Mouse (Mus musculus) G1E (cell line): ENCODE measurements around the gene Olfr1283. TPM values are rescaled to one million over a fixed set of nuclear protein-coding genes. Genes with fewer than 3 reads are reported as not detected.
"Not testable (repeated sequence)": the region's sequence is repeated elsewhere in the genome, so short reads cannot be mapped to it uniquely, and the experiment has no call there.

ENCODE experiments used
- ATAC-seq: 2 replicates; pipeline ENCODE4 v1.8.0; 2016; ENCODE audit warnings: mild to moderate bottlenecking; ENCODE audit not compliant: insufficient number of reproducible peaks, poor library complexity, low FRiP score, severe bottlenecking; ENCODE audit errors: extremely low read depth
- DNase-seq: peaks from one replicate; pipeline ENCODE4 v3.0.0; 2012; ENCODE audit warnings: low spot score
- H3K27me3 ChIP-seq: 2 replicates; pipeline ENCODE4 v1.6.1; 2012; ENCODE audit warnings: mild to moderate bottlenecking, low read length, inconsistent platforms; ENCODE audit not compliant: insufficient read depth
- H3K36me3 ChIP-seq: replicated peaks from 2 replicates; pipeline ENCODE3; 2012; ENCODE audit warnings: mild to moderate bottlenecking, inconsistent platforms
- H3K4me1 ChIP-seq: 2 replicates; pipeline ENCODE4 v1.6.1; 2012; ENCODE audit warnings: low read depth, low read length, inconsistent platforms, mixed read lengths; ENCODE audit not compliant: insufficient read depth
- H3K4me3 ChIP-seq: 2 replicates; pipeline ENCODE4 v1.5.1; 2012; ENCODE audit warnings: low read depth, mild to moderate bottlenecking, inconsistent platforms, low read length, moderate library complexity, mixed read lengths
- H3K9me3 ChIP-seq: replicated peaks from 2 replicates; pipeline ENCODE4 v1.6.1; 2012; ENCODE audit warnings: inconsistent platforms
- CTCF ChIP-seq: IDR thresholded peaks from 2 replicates; pipeline ENCODE4 v1.5.1; 2012; ENCODE audit warnings: low read depth, low read length, inconsistent platforms, mixed read lengths
- GATA1 ChIP-seq: IDR thresholded peaks from 2 replicates; pipeline ENCODE4 v1.6.1; 2012; ENCODE audit warnings: borderline replicate concordance, low read length, inconsistent platforms, mixed read lengths
- GATA2 ChIP-seq: IDR thresholded peaks from 2 replicates; pipeline ENCODE4 v1.6.1; 2012; ENCODE audit warnings: low read depth, low read length, inconsistent platforms, borderline replicate concordance
- POLR2AphosphoS5 ChIP-seq: IDR thresholded peaks from 2 replicates; pipeline ENCODE4 v1.6.1; 2012; ENCODE audit warnings: low read depth, low read length, inconsistent platforms; ENCODE audit not compliant: insufficient replicate concordance
- TAL1 ChIP-seq: conservative IDR thresholded peaks from 2 replicates; pipeline ENCODE4 v1.6.1; 2012; ENCODE audit warnings: low read depth, low read length, inconsistent platforms, mixed read lengths
- polyA plus RNA-seq: library from polyadenylated mRNA; stranded (reverse); fragments of >175 nt; gene quantifications from 2 replicates; pipeline ENCODE4 v1.2.3, GENCODE M21; 2012
- total RNA-seq, 2 experiments: library from RNA; stranded (forward) in 1 of 2; stranded (reverse) in 1 of 2; fragments of 200-1000 nt in 1 of 2; fragments of >200 nt in 1 of 2; fragmentation: Nextera tagmentation in 1 of 2; gene quantifications; 2 replicates each; pipeline ENCODE4 v1.2.3; 2014 to 2017

Gene Olfr1283
- total RNA-seq (2014; fragmentation: Nextera tagmentation), result not detected in 2 replicates
- 0.11 and 0.17 TPM in 2 replicates for total RNA-seq (2017)
- polyA plus RNA-seq, result not detected in 2 replicates

GRCm38 (mm10) chr2:111366490-111366889 is at the start of gene Olfr1283:
TSS of gene Olfr1283 (plus strand) at chr2:111366790.
- TF ChIP-seq TAL1 (no peak), GATA1 (no peak), CTCF (no peak), POLR2AphosphoS5 (no peak), GATA2 (no peak)
- no peak within 1 kb of the TSS for H3K4me3 ChIP-seq
- no peaks in the 10 kb centered on the region for H3K36me3 ChIP-seq
- no peaks in the 10 kb centered on the region for H3K27me3 ChIP-seq
- no peaks in the 10 kb centered on the region for H3K9me3 ChIP-seq
- ATAC-seq, result no peak
- no peaks in the 10 kb centered on the region for H3K4me1 ChIP-seq
- no peak for DNase-seq

GRCm38 (mm10) chr2:111326220-111326619 is 40.4 kb upstream of the Olfr1283 start, which contains the start of gene Olfr1281:
TSS of gene Olfr1281 (plus strand) at chr2:111326520.
- no peak within 1 kb of the TSS for H3K4me3 ChIP-seq
- ATAC-seq (no peak), DNase-seq (no peak)
- no peaks in the 10 kb centered on the region for H3K27me3 ChIP-seq
- no peaks in the 10 kb centered on the region for H3K9me3 ChIP-seq
- TF ChIP-seq CTCF, result no peak
- no peak for TF ChIP-seq TAL1
- TF ChIP-seq GATA2, result no peak
- TF ChIP-seq POLR2AphosphoS5, result no peak
- no peak for TF ChIP-seq GATA1
- no peaks in the 10 kb centered on the region for H3K36me3 ChIP-seq
- H3K4me1 ChIP-seq, result no peaks in the 10 kb centered on the region

GRCm38 (mm10) chr2:111333721-111334120 is 32.9 kb upstream of the Olfr1283 start:
- not testable (repeated sequence) for ATAC-seq

DNA sequence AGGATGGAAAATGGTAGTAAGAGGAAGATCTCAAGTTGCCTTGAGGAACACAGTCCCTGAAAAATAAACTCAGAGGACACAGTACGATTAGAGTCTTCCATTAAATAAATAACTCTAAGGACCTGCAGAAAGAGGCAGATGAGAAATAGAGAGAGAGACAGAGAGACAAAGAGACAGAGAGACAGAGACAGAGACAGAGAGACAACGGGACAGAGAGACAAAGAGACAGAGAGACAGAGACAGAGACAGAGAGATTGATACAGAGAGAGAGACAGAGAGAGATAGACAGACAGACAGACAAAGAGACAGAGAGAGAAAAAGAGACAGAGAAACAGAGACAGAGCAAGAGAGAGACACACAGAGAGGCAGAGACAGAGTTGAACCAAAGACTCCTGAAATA is 30.6 kb upstream of the Olfr1283 start, which contains the start of gene Olfr1282:
Gene Olfr1282, minus strand, starts transcription at position 101 of the 400 bp plus-strand sequence.
- ATAC-seq, result no peak

More at GRCm38 (mm10) chr2:111333721-111334120, 32.9 kb upstream of the Olfr1283 start:
- not testable (repeated sequence) for H3K27me3 ChIP-seq, H3K4me1 ChIP-seq, H3K36me3 ChIP-seq, H3K4me3 ChIP-seq, H3K9me3 ChIP-seq, DNase-seq

DNA sequence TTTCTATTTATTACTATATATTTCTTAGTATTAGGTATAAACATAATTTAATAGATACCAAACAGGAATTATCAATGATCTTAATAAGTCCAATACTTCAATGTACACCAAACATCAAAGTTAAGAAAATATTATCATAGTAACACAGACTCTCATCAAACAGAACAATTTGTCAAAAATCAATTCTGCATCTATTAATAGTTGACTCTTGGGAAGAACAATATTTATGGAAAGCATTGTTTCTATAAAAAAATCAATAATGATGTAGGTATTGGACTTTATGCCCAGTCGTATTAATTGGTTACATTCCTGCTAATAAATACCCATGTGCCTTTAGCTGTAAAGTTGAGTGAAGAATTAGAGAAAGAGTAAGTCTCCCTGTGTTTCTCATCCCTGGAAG is 8.6 kb downstream of the Olfr1283 start, which contains the start of gene Olfr1284:
Gene Olfr1284, plus strand, starts transcription at position 301 of the 400 bp plus-strand sequence.
- Histone ChIP-seq H3K4me1 (no peaks in the 10 kb centered on the region), H3K4me3 (no peak within 1 kb of the TSS), H3K27me3 (no peaks in the 10 kb centered on the region), H3K9me3 (peaks cover 3% of the 10 kb centered on the region; the same call in 1 of the 2 replicates), H3K36me3 (no peaks in the 10 kb centered on the region)
- DNase-seq, result no peak
- TF ChIP-seq GATA1 (no peak), CTCF (no peak), TAL1 (no peak), POLR2AphosphoS5 (no peak), GATA2 (no peak)
- no peak for ATAC-seq

More for the DNA sequence above, 30.6 kb upstream of the Olfr1283 start, which contains the start of gene Olfr1282:
- H3K36me3 ChIP-seq, result no peaks in the 10 kb centered on the region
- no peak for DNase-seq
- H3K27me3 ChIP-seq, result no peaks in the 10 kb centered on the region
- H3K9me3 ChIP-seq, result no peaks in the 10 kb centered on the region
- no peak within 1 kb of the TSS for H3K4me3 ChIP-seq
- H3K4me1 ChIP-seq, result no peaks in the 10 kb centered on the region
- TF ChIP-seq POLR2AphosphoS5 (no peak), CTCF (no peak), TAL1 (no peak), GATA1 (no peak)

Other genes with a start within 250 kb of the Olfr1283 start
- gene Gm15130, start 213.9 kb upstream of the Olfr1283 start, total RNA-seq (2014; fragmentation: Nextera tagmentation), result not detected in 2 replicates
- gene Gm15130, start 213.9 kb upstream of the Olfr1283 start, total RNA-seq (2017), result not detected in 2 replicates
- not detected in 2 replicates for gene Gm15130, start 213.9 kb upstream of the Olfr1283 start, polyA plus RNA-seq
- not detected in 2 replicates for gene 4930430A15Rik, start 137.2 kb upstream of the Olfr1283 start, total RNA-seq (2014; fragmentation: Nextera tagmentation)
- gene 4930430A15Rik, start 137.2 kb upstream of the Olfr1283 start, total RNA-seq (2017), result 0.05 TPM in 1 of 2 replicates, not detected in the other
- not detected in 2 replicates for gene 4930430A15Rik, start 137.2 kb upstream of the Olfr1283 start, polyA plus RNA-seq
- not detected in 2 replicates for gene Olfr1275, start 131.5 kb upstream of the Olfr1283 start, total RNA-seq (2014; fragmentation: Nextera tagmentation)
- 0.11 and 0.23 TPM in 2 replicates for gene Olfr1275, start 131.5 kb upstream of the Olfr1283 start, total RNA-seq (2017)
- gene Olfr1275, start 131.5 kb upstream of the Olfr1283 start, polyA plus RNA-seq, result not detected in 2 replicates
- not detected in 2 replicates for gene Olfr1276, start 112.3 kb upstream of the Olfr1283 start, total RNA-seq (2014; fragmentation: Nextera tagmentation)
- gene Olfr1276, start 112.3 kb upstream of the Olfr1283 start, total RNA-seq (2017), result under 0.01 and 0.11 TPM in 2 replicates
- gene Olfr1276, start 112.3 kb upstream of the Olfr1283 start, polyA plus RNA-seq, result not detected in 2 replicates
- not detected in 2 replicates for gene Olfr1277, start 92.7 kb upstream of the Olfr1283 start, total RNA-seq (2014; fragmentation: Nextera tagmentation)
- gene Olfr1277, start 92.7 kb upstream of the Olfr1283 start, total RNA-seq (2017), result under 0.01 and 0.16 TPM in 2 replicates
- not detected in 2 replicates for gene Olfr1277, start 92.7 kb upstream of the Olfr1283 start, polyA plus RNA-seq
- gene Olfr1278, start 76.7 kb upstream of the Olfr1283 start, total RNA-seq (2014; fragmentation: Nextera tagmentation), result not detected in 2 replicates
- under 0.01 and 0.22 TPM in 2 replicates for gene Olfr1278, start 76.7 kb upstream of the Olfr1283 start, total RNA-seq (2017)
- gene Olfr1278, start 76.7 kb upstream of the Olfr1283 start, polyA plus RNA-seq, result not detected in 2 replicates
- not detected in 2 replicates for gene Olfr1279, start 66.2 kb upstream of the Olfr1283 start, total RNA-seq (2014; fragmentation: Nextera tagmentation)
- gene Olfr1279, start 66.2 kb upstream of the Olfr1283 start, total RNA-seq (2017), result 0.16 TPM in 1 of 2 replicates, not detected in the other
- gene Olfr1279, start 66.2 kb upstream of the Olfr1283 start, polyA plus RNA-seq, result not detected in 2 replicates
- not detected in 2 replicates for gene Olfr1280, start 52.8 kb upstream of the Olfr1283 start, total RNA-seq (2014; fragmentation: Nextera tagmentation)
- 0.12 and 0.22 TPM in 2 replicates for gene Olfr1280, start 52.8 kb upstream of the Olfr1283 start, total RNA-seq (2017)
- not detected in 2 replicates for gene Olfr1280, start 52.8 kb upstream of the Olfr1283 start, polyA plus RNA-seq
- gene Olfr1281, start 40.3 kb upstream of the Olfr1283 start, total RNA-seq (2014; fragmentation: Nextera tagmentation), result not detected in 2 replicates
- 0.05 and 0.23 TPM in 2 replicates for gene Olfr1281, start 40.3 kb upstream of the Olfr1283 start, total RNA-seq (2017)
- gene Olfr1281, start 40.3 kb upstream of the Olfr1283 start, polyA plus RNA-seq, result not detected in 2 replicates
- not detected in 2 replicates for gene Olfr1282, start 30.7 kb upstream of the Olfr1283 start, total RNA-seq (2014; fragmentation: Nextera tagmentation)
- 0.12 TPM in 1 of 2 replicates, not detected in the other for gene Olfr1282, start 30.7 kb upstream of the Olfr1283 start, total RNA-seq (2017)
- gene Olfr1282, start 30.7 kb upstream of the Olfr1283 start, polyA plus RNA-seq, result not detected in 2 replicates
- gene Olfr1284, start 8.7 kb downstream of the Olfr1283 start, total RNA-seq (2014; fragmentation: Nextera tagmentation), result not detected in 2 replicates
- not detected in 2 replicates for gene Olfr1284, start 8.7 kb downstream of the Olfr1283 start, total RNA-seq (2017)
- gene Olfr1284, start 8.7 kb downstream of the Olfr1283 start, polyA plus RNA-seq, result not detected in 2 replicates
- gene Olfr1286, start 56.3 kb downstream of the Olfr1283 start, total RNA-seq (2014; fragmentation: Nextera tagmentation), result not detected in 2 replicates
- gene Olfr1286, start 56.3 kb downstream of the Olfr1283 start, total RNA-seq (2017), result 0.22 and 0.70 TPM in 2 replicates
- not detected in 2 replicates for gene Olfr1286, start 56.3 kb downstream of the Olfr1283 start, polyA plus RNA-seq
- not detected in 2 replicates for gene Olfr1287, start 82.4 kb downstream of the Olfr1283 start, total RNA-seq (2014; fragmentation: Nextera tagmentation)
- 0.11 and 0.12 TPM in 2 replicates for gene Olfr1287, start 82.4 kb downstream of the Olfr1283 start, total RNA-seq (2017)
- gene Olfr1287, start 82.4 kb downstream of the Olfr1283 start, polyA plus RNA-seq, result not detected in 2 replicates
- gene Olfr1288, start 107.3 kb downstream of the Olfr1283 start, total RNA-seq (2014; fragmentation: Nextera tagmentation), result not detected in 2 replicates
- gene Olfr1288, start 107.3 kb downstream of the Olfr1283 start, total RNA-seq (2017), result not detected in 2 replicates
- not detected in 2 replicates for gene Olfr1288, start 107.3 kb downstream of the Olfr1283 start, polyA plus RNA-seq
- not detected in 2 replicates for gene Olfr1289, start 114.0 kb downstream of the Olfr1283 start, total RNA-seq (2014; fragmentation: Nextera tagmentation)
- gene Olfr1289, start 114.0 kb downstream of the Olfr1283 start, total RNA-seq (2017), result not detected in 2 replicates
- not detected in 2 replicates for gene Olfr1289, start 114.0 kb downstream of the Olfr1283 start, polyA plus RNA-seq
- not detected in 2 replicates for gene Olfr1290, start 127.0 kb downstream of the Olfr1283 start, total RNA-seq (2014; fragmentation: Nextera tagmentation)
- not detected in 2 replicates for gene Olfr1290, start 127.0 kb downstream of the Olfr1283 start, total RNA-seq (2017)
- not detected in 2 replicates for gene Olfr1290, start 127.0 kb downstream of the Olfr1283 start, polyA plus RNA-seq
- not detected in 2 replicates for gene Olfr1291-ps1, start 130.4 kb downstream of the Olfr1283 start, total RNA-seq (2014; fragmentation: Nextera tagmentation)
- 0.06 and 0.22 TPM in 2 replicates for gene Olfr1291-ps1, start 130.4 kb downstream of the Olfr1283 start, total RNA-seq (2017)
- not detected in 2 replicates for gene Olfr1291-ps1, start 130.4 kb downstream of the Olfr1283 start, polyA plus RNA-seq
- gene Olfr1293-ps, start 158.4 kb downstream of the Olfr1283 start, total RNA-seq (2014; fragmentation: Nextera tagmentation), result not detected in 2 replicates
- 0.05 and 0.06 TPM in 2 replicates for gene Olfr1293-ps, start 158.4 kb downstream of the Olfr1283 start, total RNA-seq (2017)
- not detected in 2 replicates for gene Olfr1293-ps, start 158.4 kb downstream of the Olfr1283 start, polyA plus RNA-seq
- not detected in 2 replicates for gene Olfr1294, start 173.5 kb downstream of the Olfr1283 start, total RNA-seq (2014; fragmentation: Nextera tagmentation)
- 0.23 TPM in 1 of 2 replicates, not detected in the other for gene Olfr1294, start 173.5 kb downstream of the Olfr1283 start, total RNA-seq (2017)
- gene Olfr1294, start 173.5 kb downstream of the Olfr1283 start, polyA plus RNA-seq, result not detected in 2 replicates
- not detected in 2 replicates for gene Olfr1295, start 202.9 kb downstream of the Olfr1283 start, total RNA-seq (2014; fragmentation: Nextera tagmentation)
- 0.05 and 0.17 TPM in 2 replicates for gene Olfr1295, start 202.9 kb downstream of the Olfr1283 start, total RNA-seq (2017)
- gene Olfr1295, start 202.9 kb downstream of the Olfr1283 start, polyA plus RNA-seq, result not detected in 2 replicates